Mouse (Mus musculus) heart, postnatal 0 days (tissue): ENCODE measurements at regions not wholly inside any gene's neighbourhood (a gene's known extent, or its start where the extent isn't known, plus 50 kb on each side); places are given as distances from the start of the nearest gene placed in this dataset.

Experiments
- CTCF ChIP-seq: IDR thresholded peaks from 2 replicates; pipeline ENCODE4 v1.5.1; 2016; ENCODE audit warnings: antibody characterized with exemption, control low read depth, low read depth
- EP300 ChIP-seq: IDR thresholded peaks from 2 replicates; pipeline ENCODE4 v1.6.1; 2016; ENCODE audit warnings: antibody characterized with exemption, low read depth

DNA sequence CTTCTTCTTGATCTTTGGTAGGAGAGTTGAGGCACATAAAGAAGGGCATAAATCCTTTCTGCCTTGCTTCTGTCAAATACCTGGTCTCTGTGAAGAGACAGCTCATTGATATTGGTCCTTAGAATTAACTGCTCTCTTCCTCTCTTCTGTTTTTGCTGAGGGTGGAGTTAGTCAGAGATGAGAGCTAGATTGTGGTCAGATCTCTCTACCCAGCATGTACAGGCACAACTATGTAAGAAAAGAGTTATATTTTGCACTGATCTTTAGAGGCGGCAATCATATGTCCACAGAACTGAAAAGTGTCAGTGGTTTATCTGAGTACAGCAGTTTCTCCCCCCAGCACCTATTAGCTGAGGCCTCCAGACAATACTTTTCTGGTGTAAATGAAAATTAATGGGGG lies 65.5 kb upstream of the Agbl1 start:
- TF ChIP-seq CTCF (no peak), EP300 (no peak)
